Mouse (Mus musculus): ENCODE measurements around the gene Zbtb16. TPM values are rescaled to one million over a fixed set of nuclear protein-coding genes. Genes with fewer than 3 reads are reported as not detected.

Gene Zbtb16
- total RNA-seq, 2 experiments from 2014 or later, result 132 to 167 TPM

- no peak for DNase-seq (ENCODE audit: low spot score)
- intact Hi-C loops (cut with DNase I), result loop anchor here (5.0 kb wide), 1 partner anchor 115 kb away; the partner anchor contains the start of gene Zbtb16
Observed at GRCm38 (mm10) chr9:48722261-48722920, 113.6 kb downstream of the Zbtb16 start.

DNA sequence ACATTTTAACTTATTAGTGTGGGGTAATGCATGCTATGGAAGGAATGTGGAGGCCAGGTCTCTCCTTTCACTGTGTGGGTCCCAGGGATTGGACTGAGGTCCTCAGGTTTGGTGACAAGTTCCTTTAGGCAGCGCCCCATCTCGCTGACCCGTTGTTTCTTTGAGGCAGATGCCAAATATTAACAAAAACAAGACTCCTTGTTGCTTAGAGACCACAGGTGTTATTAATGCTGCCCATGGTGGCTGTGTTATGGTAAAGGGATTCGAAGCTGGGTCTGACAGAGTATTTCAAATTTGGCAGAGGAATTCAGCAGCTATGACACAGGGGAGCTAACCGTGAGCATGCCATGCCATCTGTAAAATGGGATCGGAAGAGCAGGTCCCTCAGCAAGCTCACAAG lies 114.4 kb downstream of the Zbtb16 start:
- intact Hi-C loops (cut with DNase I), result loop anchor here (1.0 to 5.0 kb wide), 2 partner anchors 71 to 116 kb away; partner anchors contain the start of gene Zbtb16
- no peak for DNase-seq (ENCODE audit: low spot score)

- DNase-seq (ENCODE audit: low spot score), result no peak
- intact Hi-C loops (cut with DNase I), result loop anchor here (1.0 to 5.0 kb wide), 2 partner anchors 71 to 116 kb away; partner anchors contain the start of gene Zbtb16
Observed at GRCm38 (mm10) chr9:48721172-48721571, 114.8 kb downstream of the Zbtb16 start.

- intact Hi-C loops (cut with DNase I), result loop anchor here (5.0 kb wide), 1 partner anchor 117 kb away; the partner anchor contains the start of gene Zbtb16
Observed at GRCm38 (mm10) chr9:48720251-48720963, 115.6 kb downstream of the Zbtb16 start.

GRCm38 (mm10) chr9:48719619-48720018 lies 116.4 kb downstream of the Zbtb16 start:
- no peak for DNase-seq (ENCODE audit: low spot score)
- intact Hi-C loops (cut with DNase I), result loop anchor here (5.0 kb wide), 2 partner anchors 118 to 133 kb away; partner anchors contain the start of gene Zbtb16

More at GRCm38 (mm10) chr9:48720251-48720963, 115.6 kb downstream of the Zbtb16 start:
- no peak for DNase-seq (ENCODE audit: low spot score)

GRCm38 (mm10) chr9:48716549-48716948 lies 119.5 kb downstream of the Zbtb16 start:
- intact Hi-C loops (cut with DNase I), result loop anchor here (5.0 kb wide), 1 partner anchor 136 kb away; no protein-coding TSS in a partner anchor
- DNase-seq (ENCODE audit: low spot score), result no peak

GRCm38 (mm10) chr9:48715042-48715441 lies 121.0 kb downstream of the Zbtb16 start:
- intact Hi-C loops (cut with DNase I), result loop anchor here (5.0 kb wide), 1 partner anchor 137 kb away; no protein-coding TSS in a partner anchor
- no peak for DNase-seq (ENCODE audit: low spot score)

- no peak for DNase-seq (ENCODE audit: low spot score)
- intact Hi-C loops (cut with DNase I), result no loop called here
Observed at GRCm38 (mm10) chr9:48713779-48714178, 122.2 kb downstream of the Zbtb16 start.

DNA sequence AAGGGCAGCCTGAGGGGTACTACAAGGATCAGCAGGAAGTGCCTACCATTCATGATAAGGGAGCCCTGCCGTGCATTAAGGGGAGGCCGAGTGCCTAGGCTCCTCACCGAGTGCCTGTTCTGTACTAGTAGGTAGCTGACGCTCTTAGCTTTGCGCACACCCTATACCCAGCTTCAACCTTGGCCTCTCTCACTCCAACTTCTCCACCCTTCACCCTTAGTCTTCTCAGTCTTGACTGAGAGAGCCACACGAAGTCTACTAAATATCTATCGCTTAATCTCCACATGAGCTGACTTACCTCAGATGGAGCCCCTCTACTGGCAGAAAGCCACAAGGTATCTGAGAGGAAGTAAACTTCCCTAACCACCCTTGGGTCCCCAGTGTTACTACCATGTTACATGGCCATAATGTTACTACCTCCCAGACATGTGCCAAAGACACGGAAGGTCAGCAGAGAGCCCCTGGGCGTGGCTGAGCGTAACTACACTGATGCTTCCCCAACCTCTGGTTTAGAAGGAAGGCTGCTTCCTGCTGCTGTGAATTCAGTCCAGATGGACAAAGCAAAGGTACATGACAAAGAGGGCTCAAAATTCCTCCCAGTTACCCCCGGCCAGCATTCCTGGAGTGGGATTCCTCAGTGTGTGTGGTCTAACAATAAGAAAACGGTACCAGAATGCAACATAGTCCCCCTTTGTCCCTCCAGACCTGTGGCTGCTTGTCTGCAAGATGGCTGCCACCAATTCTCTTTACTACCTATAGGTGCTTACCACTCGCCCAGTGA lies 122.8 kb downstream of the Zbtb16 start:
- intact Hi-C loops (cut with DNase I), result no loop called here
- DNase-seq (ENCODE audit: low spot score), result no peak

DNA sequence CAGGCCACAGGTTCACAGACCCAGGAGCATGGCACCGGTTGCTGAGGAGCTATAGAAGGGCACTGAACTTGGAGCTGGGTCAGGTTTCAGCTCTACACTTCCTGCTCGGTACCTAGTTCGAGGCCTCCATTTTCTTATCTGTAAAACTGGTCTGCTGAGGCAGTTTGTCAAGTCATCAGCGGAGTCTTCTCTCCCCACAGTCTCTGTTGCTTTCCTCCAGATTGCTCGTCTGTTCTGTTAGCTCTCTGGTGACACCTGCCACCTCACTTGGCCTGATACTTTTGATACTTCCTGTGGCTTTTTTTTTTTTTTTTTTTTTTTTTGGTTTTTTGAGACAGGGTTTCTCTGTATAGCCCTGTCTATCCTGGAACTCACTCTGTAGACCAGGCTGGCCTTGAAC lies 124.2 kb downstream of the Zbtb16 start:
- intact Hi-C loops (cut with DNase I), result no loop called here
- no peak for DNase-seq (ENCODE audit: low spot score)

DNA sequence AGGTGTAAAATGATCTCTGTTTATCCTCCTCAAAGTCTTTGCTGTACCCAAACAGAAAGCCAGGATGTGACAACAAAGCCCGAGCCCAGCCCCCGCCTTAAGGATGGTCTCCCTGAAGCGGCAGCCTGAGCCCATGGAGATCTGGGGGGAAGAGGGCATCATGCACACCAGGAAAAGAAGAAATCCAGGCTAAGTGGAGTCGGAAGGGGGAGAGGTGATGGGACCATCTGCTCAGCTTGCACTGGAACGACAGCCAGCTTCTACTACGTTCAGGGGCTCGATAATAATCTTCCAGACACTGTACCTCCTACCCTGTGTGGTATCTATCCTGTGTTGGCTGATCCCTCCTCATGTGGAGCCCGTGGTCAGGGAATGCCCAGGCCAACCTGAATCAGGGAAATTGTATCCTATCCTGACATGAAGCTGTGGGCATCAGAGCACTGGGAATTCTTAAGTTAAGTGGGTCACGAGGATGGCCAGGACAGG lies 124.7 kb downstream of the Zbtb16 start:
- intact Hi-C loops (cut with DNase I), result no loop called here
- no peak for DNase-seq (ENCODE audit: low spot score)

DNA sequence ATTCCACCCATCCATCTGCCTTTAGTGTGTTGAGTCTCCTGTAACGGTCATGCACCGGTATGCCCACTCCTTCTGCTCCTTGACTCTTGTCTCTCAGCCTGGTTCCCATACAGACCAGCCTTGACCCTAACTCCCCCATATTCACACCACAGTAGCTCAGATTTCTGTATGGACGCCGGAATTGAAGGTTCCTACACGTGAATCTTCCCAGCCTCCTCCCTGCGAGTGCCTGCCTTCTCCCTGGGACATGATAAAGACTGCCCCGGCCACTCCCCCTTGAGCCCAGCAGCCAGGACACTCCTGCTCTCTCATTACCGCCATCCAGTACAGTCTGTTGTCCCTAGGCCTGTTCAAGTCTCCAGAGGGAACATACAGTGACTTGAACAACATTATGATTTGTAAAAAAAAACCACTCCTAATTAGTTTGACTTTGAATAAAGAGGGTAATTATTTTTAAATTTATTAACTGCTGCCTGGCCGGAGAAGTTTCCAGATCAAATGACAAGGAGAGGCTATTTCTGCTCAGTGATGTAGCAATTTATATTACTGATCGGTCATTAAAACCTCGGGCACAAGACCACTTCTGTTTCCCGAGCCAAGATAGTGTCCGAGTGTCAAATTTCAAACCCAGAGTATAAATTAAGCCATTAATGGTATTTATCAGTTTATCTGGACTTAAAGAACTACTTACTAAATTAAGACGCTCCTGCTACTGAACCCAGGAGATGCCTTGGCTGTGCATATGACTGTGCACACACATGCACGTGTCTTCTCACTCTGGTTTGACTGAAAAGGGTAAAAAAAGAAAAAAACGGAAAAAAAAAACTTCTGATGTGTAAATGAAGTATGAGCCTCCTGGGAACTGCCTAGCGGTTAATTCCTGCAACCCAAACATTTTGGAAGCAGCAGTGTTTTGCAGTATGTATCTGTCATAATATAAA lies 125.4 kb downstream of the Zbtb16 start:
- intact Hi-C loops (cut with DNase I), result no loop called here
- DNase-seq (ENCODE audit: low spot score), result no peak

DNA sequence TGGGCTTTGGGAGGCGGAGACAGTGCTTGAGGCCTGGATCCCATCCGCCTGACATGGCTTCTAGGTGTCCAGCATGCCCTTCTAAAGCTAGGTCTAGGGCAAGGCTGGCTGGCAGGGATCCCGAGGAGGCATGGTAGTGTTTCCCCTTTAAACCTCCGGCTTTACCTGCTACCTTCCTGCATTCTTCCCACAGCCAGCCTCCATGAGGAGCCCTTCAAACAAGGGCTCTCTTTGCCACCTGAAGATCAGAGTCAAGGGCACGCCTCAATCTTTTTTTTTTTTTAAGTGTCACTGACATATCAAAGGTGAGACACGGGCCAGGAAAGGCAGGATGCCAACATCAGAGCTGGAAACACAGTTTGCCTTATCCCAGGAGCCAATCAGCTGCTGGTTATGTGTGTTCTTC lies 128.2 kb downstream of the Zbtb16 start:
- intact Hi-C loops (cut with DNase I), result loop anchor here (1.0 to 5.0 kb wide), 3 partner anchors 15 to 61 kb away; no protein-coding TSS in a partner anchor

DNA sequence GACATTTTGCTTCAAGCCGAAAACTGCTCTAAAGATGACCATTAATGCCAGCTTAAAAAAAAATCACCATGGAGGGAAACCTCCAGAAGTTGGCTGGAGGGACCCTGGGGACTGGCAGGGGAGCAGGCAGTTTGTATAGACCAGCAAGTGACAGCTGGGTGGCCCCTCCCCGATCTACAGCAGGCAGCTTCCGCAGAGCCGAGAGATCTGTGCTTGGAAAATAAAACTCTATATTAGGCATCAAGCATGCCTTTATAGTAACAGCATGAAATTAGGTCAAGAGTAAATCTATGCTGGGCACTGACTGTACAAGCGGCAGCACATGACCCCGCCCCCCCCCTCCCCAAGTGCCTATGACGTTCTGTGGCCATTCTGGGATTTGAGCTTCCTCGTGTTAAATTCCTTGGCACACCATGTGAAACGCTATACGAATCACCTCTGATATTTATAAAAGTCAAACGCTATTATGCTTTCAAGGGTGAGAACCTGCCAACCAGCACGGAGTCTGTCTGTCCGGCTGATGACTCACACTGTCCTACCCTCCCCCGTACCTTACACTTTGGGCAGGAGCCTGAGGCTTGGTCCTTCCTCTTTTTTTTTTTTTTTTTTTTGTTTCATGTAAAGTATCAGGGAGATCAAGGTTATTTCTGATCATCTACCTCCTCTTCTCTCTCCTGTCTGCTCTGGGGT lies 128.7 kb downstream of the Zbtb16 start:
- intact Hi-C loops (cut with DNase I), result loop anchor here (1.0 to 5.0 kb wide), 3 partner anchors 16 to 60 kb away; no protein-coding TSS in a partner anchor
- no peak for DNase-seq (ENCODE audit: low spot score)

More for the DNA sequence above, 128.2 kb downstream of the Zbtb16 start:
- no peak for DNase-seq (ENCODE audit: low spot score)

DNA sequence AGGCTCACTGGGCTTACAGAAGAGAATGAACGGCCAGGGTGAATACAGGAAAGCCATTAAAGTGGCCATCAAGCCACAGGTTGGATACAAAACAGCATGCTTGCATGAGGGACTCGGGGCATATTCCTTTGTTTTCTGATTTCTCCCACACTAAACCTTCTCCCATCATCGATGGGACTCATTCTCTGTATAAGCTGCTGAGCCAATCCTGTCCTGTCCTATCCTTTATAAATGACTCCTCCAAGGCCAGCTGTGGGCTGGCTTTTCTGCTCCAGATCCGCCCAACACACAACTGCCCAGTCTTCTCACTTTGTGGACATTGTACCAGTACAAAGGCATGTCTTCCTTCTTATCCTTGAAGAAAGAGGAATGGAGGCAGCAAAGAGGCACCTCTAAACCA lies 134.7 kb downstream of the Zbtb16 start:
- intact Hi-C loops (cut with DNase I), result no loop called here
- no peak for DNase-seq (ENCODE audit: low spot score)

- DNase-seq (ENCODE audit: low spot score), result no peak
- intact Hi-C loops (cut with DNase I), result no loop called here
Observed at GRCm38 (mm10) chr9:48700871-48701270, 135.2 kb downstream of the Zbtb16 start.

DNA sequence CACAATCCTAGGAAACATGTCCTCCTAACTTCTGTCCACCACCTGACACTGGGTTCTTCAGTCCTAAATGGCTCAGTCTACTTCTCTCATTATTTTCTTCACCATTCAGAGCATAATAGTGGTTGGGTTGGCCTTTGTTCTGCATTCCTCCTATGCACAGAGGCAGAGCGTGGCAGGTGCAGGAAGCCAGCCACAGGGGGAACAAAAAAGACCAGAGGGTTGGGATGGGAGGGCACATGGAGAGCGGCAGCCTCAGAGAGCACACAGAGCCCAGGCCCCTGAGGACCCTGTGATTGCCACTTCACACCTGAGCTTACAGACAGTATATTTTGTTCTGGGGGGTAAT lies 138.6 kb downstream of the Zbtb16 start:
- no peak for DNase-seq (ENCODE audit: low spot score)
- intact Hi-C loops (cut with DNase I), result loop anchor here (5.0 kb wide), 1 partner anchor 40 kb away; no protein-coding TSS in a partner anchor
